Mouse (Mus musculus): ENCODE results near the gene Gm5475.
A peak's percentile ranks its signal among the peaks of the same experiment; 100 is the strongest.

Gm5475 gene

DNA sequence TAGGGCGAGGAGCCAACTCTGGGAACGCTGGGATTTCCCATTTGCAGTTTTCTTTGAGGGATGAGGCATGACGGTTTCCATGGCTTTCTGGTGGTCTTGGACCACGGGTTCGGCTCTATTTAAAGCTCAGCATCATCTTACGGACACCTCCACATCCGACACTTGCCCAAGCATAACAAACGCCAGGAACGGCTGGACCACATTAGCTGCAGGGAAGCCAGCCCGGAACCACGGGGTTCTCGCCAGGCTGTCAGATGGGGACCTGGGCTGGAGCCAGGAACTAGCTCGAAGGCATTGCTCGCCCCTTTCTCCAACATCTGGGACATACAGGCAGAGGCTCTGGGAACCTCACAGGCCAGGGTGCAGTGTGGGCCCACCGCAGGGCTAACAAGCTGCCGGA, 29.3 kb downstream of the Gm5475 start:
- no peak for DNase-seq

DNA sequence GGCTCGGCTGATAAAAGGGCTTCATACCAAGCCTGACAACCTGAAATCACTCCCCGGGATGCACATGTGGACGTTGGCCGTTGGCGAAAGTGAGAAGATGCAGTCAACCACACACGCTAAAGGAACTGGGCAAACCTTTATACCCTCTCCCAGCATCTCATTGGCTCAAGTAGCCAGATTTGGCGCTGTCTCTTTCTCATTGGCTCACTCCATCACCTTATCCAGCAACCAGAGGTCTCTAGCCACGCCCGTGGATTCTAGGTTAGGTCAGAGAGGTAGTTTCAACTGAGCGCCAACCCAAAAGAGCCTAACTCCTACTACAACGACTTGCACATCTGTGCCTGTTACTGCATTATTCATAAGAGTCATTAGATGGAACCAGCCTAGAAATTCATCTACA, 30.5 kb downstream of the Gm5475 start:
- no peak for DNase-seq

DNA sequence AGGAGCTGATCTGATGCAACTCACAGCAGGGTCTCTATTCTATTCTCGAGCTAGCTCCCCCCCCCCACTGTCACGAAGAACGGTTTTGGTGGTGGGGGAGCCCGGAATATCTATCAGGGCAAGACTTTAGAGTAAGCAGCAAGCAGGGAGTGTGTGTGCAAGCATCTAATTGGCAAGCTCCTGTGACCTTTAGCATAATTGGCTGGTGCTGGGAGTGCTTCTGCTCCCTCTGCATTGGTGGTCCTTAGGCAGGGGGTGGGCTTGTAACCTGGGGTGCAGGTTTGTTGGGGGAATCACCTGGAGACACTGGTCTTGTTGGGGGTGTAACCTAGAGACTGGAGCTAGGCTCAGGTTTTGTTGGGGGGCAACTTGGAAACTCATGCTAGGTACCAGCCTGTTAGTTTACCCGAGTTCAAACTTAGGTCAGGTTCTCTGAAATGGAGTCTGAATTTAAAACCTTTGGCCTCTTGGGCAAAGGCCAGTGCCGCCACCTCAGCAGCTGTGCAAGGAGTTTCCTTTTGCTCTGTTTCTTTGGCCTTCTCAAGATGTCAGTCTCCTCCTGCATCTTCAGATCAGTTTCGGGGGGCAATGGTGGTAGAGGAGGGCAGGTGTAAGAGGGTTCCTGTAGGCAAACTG, 34.5 kb downstream of the Gm5475 start:
- DNase-seq: no peak

DNA sequence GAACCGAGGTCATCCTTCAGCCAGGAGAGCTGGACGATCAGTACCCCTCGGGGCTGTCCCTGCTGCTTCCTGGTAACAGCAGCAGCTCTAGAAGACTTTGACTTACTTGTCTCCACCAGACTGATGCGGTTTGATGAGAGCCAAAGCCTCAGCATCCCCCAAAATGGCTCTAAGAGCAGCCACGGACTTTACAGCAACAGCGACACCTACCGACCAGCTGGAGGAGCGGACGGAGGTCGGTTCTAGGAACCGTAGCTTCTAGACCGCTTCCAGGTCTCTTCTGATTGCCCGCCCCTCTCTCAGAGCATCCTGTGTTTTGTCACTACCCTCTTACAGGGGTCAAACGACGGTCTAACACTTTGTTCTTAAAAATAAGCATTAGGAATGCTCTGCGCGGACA, 35.4 kb downstream of the Gm5475 start:
- peak; percentile 83 for DNase-seq

DNA sequence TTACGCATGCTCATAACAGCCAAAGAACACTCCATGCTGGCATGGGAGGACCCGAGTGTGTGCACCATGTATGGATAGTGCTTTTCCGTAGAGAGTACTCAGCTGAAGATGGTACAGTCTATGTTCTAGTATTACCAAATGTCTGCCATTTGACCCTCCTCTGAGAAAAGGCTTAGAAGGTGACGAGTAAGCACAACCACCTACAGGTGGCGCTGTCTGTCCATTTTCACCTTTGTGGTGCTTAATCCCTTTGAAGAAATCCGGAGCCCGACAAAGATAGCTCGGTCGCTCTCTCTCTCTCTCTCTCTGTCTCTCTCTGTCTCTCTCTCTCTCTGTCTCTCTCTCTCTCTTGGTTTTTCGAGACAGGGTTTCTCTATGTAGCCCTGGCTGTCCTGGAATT, 36.1 kb downstream of the Gm5475 start:
- peak; percentile 77 to 80 for DNase-seq

DNA sequence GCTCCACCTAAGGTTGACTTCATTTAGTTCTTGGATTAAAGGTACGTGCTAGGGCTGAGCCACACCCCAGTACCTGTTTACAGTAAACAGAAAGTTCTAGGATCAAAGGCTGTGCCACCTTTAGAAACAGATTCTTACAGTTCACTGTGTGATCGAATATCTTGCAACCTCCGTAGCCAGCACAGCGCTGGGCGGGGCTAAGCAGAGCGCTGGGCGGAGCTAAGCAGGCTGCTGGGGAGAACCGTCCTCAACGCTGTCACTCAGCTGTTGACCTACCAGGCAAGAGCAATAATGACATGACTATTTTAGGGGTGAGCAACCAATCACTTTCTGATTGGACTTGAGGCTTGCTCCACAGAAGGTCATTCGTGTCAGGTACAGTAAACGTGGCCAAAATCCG, 39.0 kb downstream of the Gm5475 start:
- peak; percentile 49 to 57 for DNase-seq

DNA sequence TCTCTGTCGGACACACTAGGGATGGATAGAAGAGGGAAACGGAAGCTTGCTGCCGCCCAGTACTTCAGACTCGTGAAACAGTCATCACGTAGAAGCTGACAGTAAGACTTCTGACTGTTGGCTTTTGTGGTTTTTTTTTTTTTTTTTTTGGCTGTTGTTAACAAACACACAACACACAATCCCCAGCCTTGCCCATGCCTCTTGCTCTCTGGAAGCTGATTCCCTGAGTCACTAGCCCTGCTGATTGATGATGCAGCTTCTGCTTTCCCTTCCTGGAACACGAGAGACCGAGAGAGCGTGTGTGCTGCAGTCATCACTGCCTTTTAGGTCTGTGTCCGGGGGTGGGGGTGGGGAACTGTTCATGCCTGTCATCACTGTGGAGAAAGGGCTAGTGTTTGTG, 39.7 kb downstream of the Gm5475 start:
- no peak for DNase-seq

DNA sequence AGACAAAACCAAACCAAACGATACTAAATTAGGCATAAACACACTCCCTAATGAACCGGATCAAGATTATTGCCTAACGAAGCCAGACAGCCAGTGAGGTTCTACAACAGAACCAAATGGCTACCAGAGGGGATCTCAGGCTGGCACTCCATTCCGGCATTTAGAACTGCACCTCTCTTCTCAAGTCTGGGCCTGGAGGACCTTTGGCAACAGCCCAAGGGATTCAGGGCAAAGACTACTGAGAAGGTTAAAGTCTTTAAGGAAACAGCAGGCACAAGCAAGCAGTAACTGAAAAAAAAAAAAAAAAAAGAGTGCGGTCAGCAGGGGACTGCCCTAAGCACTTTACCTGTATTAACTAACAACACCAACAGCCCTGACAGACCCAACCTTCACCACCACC, 40.1 kb downstream of the Gm5475 start:
- DNase-seq: no peak

DNA sequence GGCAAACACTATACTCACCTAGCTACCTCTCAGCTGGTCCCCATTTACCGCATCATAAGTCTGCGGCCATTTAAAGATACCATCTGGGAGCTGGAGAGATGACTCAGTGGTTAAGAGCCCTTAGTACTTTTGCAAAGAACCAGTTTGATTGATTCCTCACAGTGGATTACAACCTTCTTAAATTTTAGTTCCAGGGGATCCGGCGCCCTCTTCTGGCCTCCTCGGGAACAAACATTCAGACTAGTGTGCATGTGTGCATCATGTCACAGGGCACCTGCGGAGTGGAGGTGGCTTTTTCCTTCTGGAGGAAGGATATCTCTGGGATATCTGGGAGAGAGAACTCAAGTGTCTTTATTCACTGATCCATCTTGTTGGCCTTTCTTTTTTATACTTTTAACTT, 41.8 kb downstream of the Gm5475 start:
- peak; percentile 81 to 83 for DNase-seq

DNA sequence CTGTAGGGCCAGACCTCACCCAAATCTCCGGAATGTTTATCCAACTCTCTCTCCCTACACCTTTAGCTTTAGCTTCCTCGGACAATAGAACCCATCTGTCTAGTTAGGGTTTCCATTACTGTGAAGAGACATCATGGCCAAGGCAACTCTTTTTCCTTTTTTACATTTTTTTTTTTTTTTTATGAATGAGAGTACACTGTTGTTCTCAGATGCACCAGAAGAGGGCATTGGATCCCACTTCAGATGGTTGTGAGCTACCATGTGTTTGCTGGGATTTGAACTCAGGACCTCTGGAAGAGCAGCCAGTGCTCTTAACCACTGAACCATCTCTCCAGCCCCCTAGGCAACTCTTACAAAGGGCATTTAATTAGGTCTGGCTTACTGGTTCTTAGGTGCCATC, 43.5 kb downstream of the Gm5475 start:
- DNase-seq: no peak

DNA sequence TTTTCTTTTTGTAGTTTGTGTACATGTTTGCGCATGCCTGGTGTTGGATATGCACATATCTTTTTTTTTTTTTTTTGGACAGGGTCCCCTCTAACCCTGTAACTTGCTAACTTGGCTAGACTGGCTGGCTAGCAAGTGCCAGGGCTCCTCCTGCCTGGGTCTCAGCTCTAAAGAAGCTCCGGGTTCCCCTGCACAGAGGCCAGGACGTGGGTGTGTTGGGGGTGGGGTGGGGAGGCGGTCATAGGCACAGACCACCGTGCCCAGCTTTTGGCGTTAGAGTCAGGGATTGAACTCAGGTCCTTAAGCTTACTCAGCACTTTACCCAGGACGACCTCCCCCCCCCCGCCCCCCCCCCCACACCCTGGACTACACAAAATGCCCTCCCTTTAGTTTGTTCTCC, 45.8 kb downstream of the Gm5475 start:
- DNase-seq: no peak

DNA sequence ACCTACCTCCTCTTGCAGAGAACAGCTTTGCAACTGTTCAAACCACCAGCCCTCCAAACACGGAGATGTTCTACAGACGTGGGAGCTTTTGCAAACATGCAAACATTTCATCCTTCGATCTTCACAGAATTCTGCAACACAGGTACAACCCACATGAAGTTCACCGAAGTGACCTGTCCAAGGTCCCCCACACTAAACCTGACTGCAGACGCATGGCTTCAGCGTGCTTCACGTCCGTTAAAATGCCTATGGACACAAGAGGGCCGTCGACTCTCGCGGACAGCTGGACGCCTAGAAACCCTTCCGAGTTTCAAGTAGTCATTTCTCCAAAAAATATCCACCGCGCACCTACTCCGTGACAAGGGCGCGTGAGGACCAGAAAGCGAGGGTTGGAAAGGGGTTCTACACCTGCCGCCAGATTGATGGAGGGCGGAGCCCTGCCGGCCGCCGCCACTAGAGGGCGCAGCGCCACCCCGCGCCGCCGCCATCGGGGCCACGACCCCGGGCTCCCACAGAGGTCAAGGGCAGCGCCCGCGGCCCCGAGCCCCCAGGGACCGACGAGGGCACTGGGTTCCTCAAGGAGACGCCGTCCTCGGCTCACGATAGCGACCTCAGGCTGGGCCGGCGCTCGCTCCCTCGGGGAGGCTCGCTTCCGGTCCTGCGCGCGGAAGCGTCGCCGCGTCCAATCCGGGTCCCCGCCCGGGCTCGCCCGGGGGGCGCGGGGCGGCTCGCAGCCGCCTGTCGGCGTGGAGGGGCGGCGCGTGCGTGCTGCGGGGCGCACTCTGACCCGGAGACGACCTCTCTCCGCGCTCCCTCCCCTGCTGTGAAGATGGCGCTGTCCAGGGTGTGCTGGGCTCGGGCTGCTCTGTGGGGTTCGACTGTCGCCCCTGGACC, 46.6 kb downstream of the Gm5475 start, which contains the start of gene Letmd1:
Gene Letmd1, plus strand, starts transcription at position 729 of the 894 bp plus-strand sequence.
- DNase-seq: peak; percentile 90

DNA sequence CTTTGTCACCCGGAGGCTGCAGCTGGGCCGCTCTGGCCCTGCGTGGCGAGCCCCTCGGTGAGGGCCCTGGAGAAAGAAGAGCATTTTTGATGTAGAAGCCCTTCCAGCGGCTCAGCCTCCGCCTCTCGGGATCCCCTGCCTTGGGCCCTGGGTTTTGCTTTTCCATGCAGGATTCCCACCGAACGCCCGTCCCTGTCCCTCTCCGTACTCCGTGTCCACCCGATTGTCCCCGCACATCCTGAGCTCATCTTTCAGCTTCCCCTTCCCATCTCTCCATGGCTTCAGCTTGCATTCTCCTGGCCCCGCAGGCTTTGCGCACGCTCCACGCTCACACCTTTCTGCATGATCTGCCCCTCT, 47.2 kb downstream of the Gm5475 start:
- DNase-seq: no peak

DNA sequence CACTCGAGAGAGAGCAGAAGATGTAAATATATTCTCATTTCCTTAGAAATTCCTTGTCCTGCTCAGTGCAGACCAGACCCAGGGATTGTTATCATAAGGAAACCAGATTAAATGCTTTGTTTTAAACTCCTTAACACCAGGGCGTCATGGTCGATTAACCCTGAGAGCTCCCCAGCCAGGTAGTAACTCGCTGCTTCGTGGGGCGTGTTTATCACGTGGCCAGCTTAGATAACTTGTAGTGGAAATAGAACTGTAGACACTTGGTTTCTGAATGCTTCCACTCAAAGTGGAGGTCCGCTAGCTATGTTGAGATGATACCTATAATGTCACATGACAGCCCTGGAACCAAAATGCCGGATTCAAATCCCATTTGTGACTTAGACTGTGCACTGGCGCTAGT, 48.1 kb downstream of the Gm5475 start:
- no peak for DNase-seq

DNA sequence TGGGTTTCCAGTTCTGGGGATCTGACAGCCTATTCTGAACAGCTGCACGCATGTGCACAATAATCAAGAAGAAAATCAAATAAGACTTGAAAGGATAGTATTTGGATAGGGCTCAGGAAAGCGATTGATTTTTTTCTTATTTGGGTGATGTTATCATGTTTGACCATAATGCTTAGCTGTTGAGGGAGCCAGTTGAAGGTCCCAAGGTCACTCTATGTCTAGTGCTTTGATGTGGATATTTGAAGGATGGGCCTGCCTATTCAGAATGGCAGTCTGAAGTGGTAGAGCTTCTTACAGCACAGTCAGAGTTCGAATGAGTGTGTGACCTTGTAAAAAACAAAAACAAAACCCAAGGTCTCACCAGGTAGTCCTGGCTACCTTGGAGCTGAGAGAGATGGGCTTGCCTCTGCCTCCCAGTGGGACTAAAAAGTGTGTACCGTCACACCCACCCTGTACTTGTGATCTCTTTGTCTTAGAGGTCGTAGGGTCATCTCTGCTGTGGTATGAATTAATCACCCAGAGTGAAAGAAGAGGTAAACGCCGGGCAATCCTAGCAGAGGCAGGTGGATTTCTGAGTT, 52.1 kb downstream of the Gm5475 start:
- no peak for DNase-seq
